Mouse (Mus musculus) heart, postnatal 0 days (tissue): ENCODE data around the gene Tmprss9.

Experiments used
- CTCF ChIP-seq: IDR thresholded peaks from 2 replicates; pipeline ENCODE4 v1.5.1; 2016; ENCODE audit warnings: antibody characterized with exemption, control low read depth, low read depth
- EP300 ChIP-seq: IDR thresholded peaks from 2 replicates; pipeline ENCODE4 v1.6.1; 2016; ENCODE audit warnings: antibody characterized with exemption, low read depth

GRCm38 (mm10) chr10:80943701-80944100 lies 72.1 kb downstream of the Tmprss9 start:
- TF ChIP-seq EP300 (no peak), CTCF (no peak)
